Mouse (Mus musculus): ENCODE measurements around the gene Casq2. TPM values are rescaled to one million over a fixed set of nuclear protein-coding genes. Genes with fewer than 3 reads are reported as not detected.
A peak's percentile ranks its signal among the peaks of the same experiment; 100 is the strongest.

The Casq2 gene
- polyA plus RNA-seq, 1 experiment from 2014 or later, result 105 TPM

DNA sequence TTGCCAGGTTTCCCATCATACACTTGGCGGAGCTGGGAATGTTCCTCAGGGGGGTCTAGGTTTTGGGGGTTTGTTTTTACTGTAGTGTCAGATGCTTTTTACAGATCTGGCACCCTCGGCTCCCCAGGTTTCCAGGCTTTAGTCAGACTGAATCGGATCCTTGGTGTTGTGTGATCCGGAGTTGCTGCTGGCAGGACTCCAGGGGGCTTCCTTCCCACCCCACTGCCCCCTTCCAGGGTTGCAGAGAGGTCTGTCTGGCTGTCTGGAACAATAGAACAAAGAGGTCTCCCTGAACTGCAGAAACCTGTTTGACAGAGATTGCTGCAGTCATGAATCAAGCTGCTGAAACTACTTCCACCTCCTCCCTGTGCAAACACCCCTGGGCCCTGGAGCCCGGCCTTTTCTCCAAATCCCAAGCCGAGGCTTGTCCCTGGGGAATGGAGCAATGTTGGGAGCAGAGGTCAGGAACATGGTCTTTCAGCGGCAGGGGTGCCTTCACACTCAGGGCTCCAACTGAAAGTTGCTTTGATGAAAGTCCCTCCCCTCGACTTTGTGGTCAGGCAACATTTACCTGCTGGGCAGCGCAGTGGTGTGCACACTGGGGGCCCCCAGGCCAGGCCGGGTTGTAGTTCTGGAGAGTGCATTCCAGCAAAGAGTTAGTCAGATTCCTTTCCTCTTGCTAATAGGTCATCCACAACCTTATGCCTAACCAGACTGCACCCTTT lies 49.3 kb downstream of the Casq2 start:
- Histone ChIP-seq H3K9ac (peak overlapping the region; percentile 25; the same call in 1 of the 2 replicates), H3K4me2 (no peak overlapping the region), H3K4me3 (no peak overlapping the region), H3K27me3 (replicated peaks) (peaks cover 2% of the 10 kb centered on the region; the same call in 1 of the 2 replicates), H3K36me3 (no peaks in the 10 kb centered on the region), H3K4me1 (replicated peaks) (peaks cover 20% of the 10 kb centered on the region), H3K27ac (ENCODE audit: poor library complexity, severe bottlenecking) (peak overlapping the region; percentile 17), H3K9me3 (replicated peaks) (no peaks in the 10 kb centered on the region)
- 27% methylated on average over 10 of the region's 10 CpGs for WGBS
- 0 out of 2 replicates have a peak, but pooled peaks have one; percentile 7 for ATAC-seq (ENCODE audit: insufficient number of reproducible peaks, low FRiP score)

DNA sequence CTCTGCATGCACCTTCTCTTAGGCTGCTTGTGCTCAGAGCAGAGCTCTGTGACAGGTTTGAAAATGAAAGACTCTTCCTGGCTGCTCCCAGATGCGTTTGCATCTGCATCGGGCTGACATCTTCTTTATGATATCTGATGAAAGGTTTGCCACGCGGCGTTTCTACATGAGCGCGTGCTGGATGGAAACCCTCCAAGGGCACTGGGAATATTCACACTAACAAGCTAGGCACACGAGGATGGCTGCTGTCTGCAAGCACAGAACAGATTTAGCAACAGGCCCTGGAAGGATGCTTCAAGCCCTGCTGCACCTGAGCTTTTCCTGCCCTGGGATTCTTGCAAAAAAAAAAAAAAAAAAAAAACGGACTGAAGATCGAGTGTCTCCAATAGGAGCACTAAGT lies 50.9 kb downstream of the Casq2 start:
- Histone ChIP-seq H3K9me3 (replicated peaks) (no peaks in the 10 kb centered on the region), H3K27me3 (replicated peaks) (peaks cover 2% of the 10 kb centered on the region; the same call in 1 of the 2 replicates), H3K36me3 (no peaks in the 10 kb centered on the region), H3K4me2 (no peak overlapping the region), H3K4me1 (replicated peaks) (peaks cover 17% of the 10 kb centered on the region), H3K9ac (no peak overlapping the region), H3K27ac (ENCODE audit: poor library complexity, severe bottlenecking) (no peak overlapping the region), H3K4me3 (no peak overlapping the region)
- ATAC-seq (ENCODE audit: insufficient number of reproducible peaks, low FRiP score), result no peak
- WGBS, result 77% methylated on average over 10 of the region's 10 CpGs

DNA sequence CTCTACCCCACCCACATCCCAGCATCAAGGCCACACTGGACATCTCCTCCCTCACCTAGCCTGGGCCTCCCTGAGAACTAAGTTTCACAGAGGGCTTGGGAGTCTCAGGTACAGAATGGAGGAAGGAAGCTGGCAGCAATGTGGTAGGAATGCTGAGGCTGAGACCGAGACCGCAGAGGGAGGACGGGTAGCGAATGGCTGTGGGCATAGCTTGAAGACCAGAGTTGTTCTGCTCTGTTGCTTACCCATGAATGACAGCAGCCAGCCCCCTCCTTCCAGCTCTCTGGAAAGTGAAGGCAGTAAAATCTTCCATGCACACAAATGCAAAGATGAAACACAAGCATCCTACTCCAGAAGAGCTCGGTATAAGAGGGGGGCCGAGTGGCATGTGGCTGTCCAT lies 52.7 kb downstream of the Casq2 start:
- Histone ChIP-seq H3K4me3 (no peak overlapping the region), H3K27me3 (replicated peaks) (peaks cover 2% of the 10 kb centered on the region; the same call in 1 of the 2 replicates), H3K9ac (no peak overlapping the region), H3K4me2 (no peak overlapping the region), H3K4me1 (replicated peaks) (peaks cover 24% of the 10 kb centered on the region), H3K27ac (ENCODE audit: poor library complexity, severe bottlenecking) (no peak overlapping the region), H3K36me3 (peaks cover under 1% of the 10 kb centered on the region; the same call in 1 of the 2 replicates), H3K9me3 (replicated peaks) (no peaks in the 10 kb centered on the region)
- 86% methylated on average over 6 of the region's 6 CpGs for WGBS
- ATAC-seq (ENCODE audit: insufficient number of reproducible peaks, low FRiP score), result no peak

DNA sequence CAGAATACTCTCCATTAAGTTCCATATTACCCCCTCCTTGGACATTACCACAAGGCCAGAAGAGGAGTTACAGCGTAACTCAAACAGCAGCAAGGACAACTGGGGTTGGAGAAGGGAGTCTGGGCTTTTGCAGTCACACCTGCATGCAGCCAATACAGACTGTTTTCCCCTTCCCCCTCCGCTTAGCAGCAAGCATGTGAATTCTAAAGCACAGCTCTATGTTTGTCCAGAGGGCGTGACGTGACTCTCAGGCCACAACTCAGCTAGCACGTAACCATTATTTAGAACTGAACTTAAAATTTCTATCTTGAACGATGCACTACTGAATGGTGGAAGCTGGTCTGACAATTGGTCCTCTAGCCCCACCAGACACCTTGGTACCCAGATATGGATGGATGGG lies 54.4 kb downstream of the Casq2 start:
- no peaks in the 10 kb centered on the region for H3K9me3 ChIP-seq (replicated peaks)
- H3K4me3 ChIP-seq, result no peak overlapping the region
- peaks cover 4% of the 10 kb centered on the region; the same call in 1 of the 2 replicates for H3K36me3 ChIP-seq
- no peak for ATAC-seq (ENCODE audit: insufficient number of reproducible peaks, low FRiP score)
- H3K27me3 ChIP-seq (replicated peaks), result peaks cover 2% of the 10 kb centered on the region; the same call in 1 of the 2 replicates
- WGBS, result 86% methylated on average over 6 of the region's 6 CpGs
- H3K4me1 ChIP-seq (replicated peaks), result peaks cover 30% of the 10 kb centered on the region
- no peak overlapping the region for H3K4me2 ChIP-seq
- H3K9ac ChIP-seq, result no peak overlapping the region
- H3K27ac ChIP-seq (ENCODE audit: poor library complexity, severe bottlenecking), result no peak overlapping the region

DNA sequence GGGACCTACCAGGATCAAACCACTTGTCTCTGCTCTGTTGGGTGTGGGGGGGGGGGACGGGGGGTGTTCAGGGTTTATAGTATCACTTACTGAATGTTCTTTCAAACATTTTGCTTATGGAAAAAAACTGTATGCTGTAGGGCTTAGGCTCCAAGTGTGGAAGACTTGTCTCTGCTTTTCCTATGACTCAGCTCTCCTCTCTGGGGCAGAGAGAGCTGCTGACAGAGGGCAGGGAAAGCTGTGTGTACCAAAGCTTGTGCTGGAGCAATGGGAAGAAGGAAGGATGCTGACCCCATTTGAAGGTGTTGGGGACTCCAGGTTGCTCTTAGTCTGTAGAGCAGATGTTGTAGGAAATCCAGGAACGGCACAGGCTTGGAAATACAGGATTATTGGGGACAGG lies 55.2 kb downstream of the Casq2 start:
- H3K9me3 ChIP-seq (replicated peaks), result no peaks in the 10 kb centered on the region
- no peak overlapping the region for H3K9ac ChIP-seq
- WGBS, result 75% methylated on average over 2 of the region's 2 CpGs
- H3K4me3 ChIP-seq, result no peak overlapping the region
- peaks cover 25% of the 10 kb centered on the region for H3K4me1 ChIP-seq (replicated peaks)
- H3K27me3 ChIP-seq (replicated peaks), result peaks cover 2% of the 10 kb centered on the region; the same call in 1 of the 2 replicates
- no peak for ATAC-seq (ENCODE audit: insufficient number of reproducible peaks, low FRiP score)
- H3K36me3 ChIP-seq, result peaks cover 4% of the 10 kb centered on the region; the same call in 1 of the 2 replicates
- no peak overlapping the region; the same call in 1 of the 2 replicates for H3K27ac ChIP-seq (ENCODE audit: poor library complexity, severe bottlenecking)
- H3K4me2 ChIP-seq, result no peak overlapping the region

DNA sequence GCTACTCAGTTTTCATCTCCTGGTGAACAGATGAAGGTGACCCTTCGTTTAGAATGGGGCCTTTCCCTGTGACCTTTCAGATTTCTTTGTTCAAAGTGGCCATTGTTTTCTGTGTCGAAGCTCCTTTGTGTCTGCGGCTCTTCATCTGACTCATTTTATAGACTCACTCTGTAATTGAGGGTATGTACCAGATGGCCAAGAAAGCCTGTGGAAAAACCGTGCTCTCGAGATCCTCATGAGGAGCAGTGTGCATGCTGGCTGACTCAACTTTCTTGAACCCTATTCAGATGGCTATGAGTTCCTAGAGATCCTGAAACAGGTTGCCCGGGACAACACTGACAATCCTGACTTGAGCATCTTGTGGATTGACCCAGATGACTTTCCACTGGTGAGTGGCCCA lies 55.7 kb downstream of the Casq2 start:
- no peak overlapping the region for H3K4me3 ChIP-seq
- no peak overlapping the region for H3K9ac ChIP-seq
- H3K4me2 ChIP-seq, result no peak overlapping the region
- no peaks in the 10 kb centered on the region for H3K9me3 ChIP-seq (replicated peaks)
- no peak for ATAC-seq (ENCODE audit: insufficient number of reproducible peaks, low FRiP score)
- 76% methylated on average over 6 of the region's 6 CpGs for WGBS
- peaks cover 4% of the 10 kb centered on the region; the same call in 1 of the 2 replicates for H3K36me3 ChIP-seq
- peaks cover 2% of the 10 kb centered on the region; the same call in 1 of the 2 replicates for H3K27me3 ChIP-seq (replicated peaks)
- H3K27ac ChIP-seq (ENCODE audit: poor library complexity, severe bottlenecking), result no peak overlapping the region
- peaks cover 26% of the 10 kb centered on the region for H3K4me1 ChIP-seq (replicated peaks)

DNA sequence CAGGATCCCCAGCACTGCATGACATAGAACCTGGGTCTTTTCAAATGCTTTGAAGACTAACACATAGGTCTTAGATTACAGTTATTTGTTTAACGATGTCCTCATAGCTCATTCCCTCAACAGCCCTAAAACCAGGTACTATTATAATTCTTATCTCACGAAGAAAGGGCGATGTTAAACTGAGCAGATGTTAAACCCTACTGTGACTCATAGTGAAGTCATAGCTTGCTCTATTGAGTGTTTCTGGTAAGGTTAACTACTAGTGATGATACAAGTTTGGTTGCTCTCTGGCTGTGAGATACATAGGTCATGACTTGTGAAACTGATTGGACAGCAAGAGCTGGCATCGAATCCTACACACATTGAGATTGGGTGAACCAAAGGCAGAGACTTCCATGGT lies 56.7 kb downstream of the Casq2 start:
- WGBS, result 81% methylated on average over 4 of the region's 4 CpGs

DNA sequence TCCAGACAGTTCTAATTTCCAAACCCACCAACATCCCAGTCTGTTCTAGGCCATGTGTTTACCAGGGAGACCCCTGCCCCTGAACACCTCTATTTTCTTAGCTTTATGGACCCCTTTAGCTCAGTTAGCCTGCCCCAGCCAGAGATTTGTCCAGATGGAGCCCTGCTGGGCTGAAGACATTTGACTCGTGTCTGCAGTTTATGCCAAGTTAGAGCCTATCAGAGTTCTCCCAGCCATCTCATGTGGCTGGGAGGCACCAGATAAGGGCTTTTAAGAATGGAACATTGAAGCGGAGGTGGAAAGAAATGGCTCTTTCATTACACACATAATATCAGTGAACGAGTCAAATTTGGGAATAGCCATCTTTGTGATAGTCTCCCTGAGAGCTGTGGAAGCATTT lies 57.3 kb downstream of the Casq2 start:
- Histone ChIP-seq H3K36me3 (peaks cover 4% of the 10 kb centered on the region; the same call in 1 of the 2 replicates), H3K9me3 (replicated peaks) (no peaks in the 10 kb centered on the region), H3K27ac (ENCODE audit: poor library complexity, severe bottlenecking) (peak overlapping the region; percentile 13; the same call in 1 of the 2 replicates), H3K9ac (no peak overlapping the region), H3K4me1 (replicated peaks) (peaks cover 37% of the 10 kb centered on the region), H3K4me3 (no peak overlapping the region), H3K27me3 (replicated peaks) (no peaks in the 10 kb centered on the region), H3K4me2 (no peak overlapping the region)
- peak; percentile 54; the same call in 1 of the 2 replicates for ATAC-seq (ENCODE audit: insufficient number of reproducible peaks, low FRiP score)
- 34% methylated on average over 3 of the region's 3 CpGs for WGBS

More for the DNA sequence above, 56.7 kb downstream of the Casq2 start:
- peaks cover 2% of the 10 kb centered on the region; the same call in 1 of the 2 replicates for H3K27me3 ChIP-seq (replicated peaks)
- no peak overlapping the region for H3K9ac ChIP-seq
- H3K4me3 ChIP-seq, result no peak overlapping the region
- H3K9me3 ChIP-seq (replicated peaks), result no peaks in the 10 kb centered on the region
- H3K36me3 ChIP-seq, result peaks cover 4% of the 10 kb centered on the region; the same call in 1 of the 2 replicates
- 0 out of 2 replicates have a peak overlapping the region, but pooled peaks have one; percentile 13 for H3K27ac ChIP-seq (ENCODE audit: poor library complexity, severe bottlenecking)
- ATAC-seq (ENCODE audit: insufficient number of reproducible peaks, low FRiP score), result no peak
- H3K4me2 ChIP-seq, result no peak overlapping the region
- H3K4me1 ChIP-seq (replicated peaks), result peaks cover 34% of the 10 kb centered on the region

DNA sequence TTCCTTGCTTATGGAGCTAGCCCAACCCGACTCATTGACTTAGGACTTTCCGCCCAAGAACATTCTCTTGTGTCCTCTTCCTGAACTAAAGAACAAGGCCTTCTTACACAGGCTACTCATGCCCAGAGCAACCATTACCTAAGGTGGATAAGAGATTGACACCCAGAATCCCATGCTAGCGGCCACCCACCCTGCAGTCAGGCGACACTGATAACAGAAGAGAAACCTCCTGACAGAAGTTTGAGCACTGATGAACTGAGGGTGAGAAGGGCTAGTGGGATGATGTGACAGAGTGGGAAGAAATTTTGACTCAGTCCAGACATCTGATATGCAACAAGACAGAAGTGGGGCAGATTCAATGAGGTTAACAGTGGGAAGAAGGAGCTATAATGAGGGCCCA lies 58.2 kb downstream of the Casq2 start:
- Histone ChIP-seq H3K9me3 (replicated peaks) (no peaks in the 10 kb centered on the region), H3K36me3 (peaks cover 4% of the 10 kb centered on the region; the same call in 1 of the 2 replicates), H3K4me2 (no peak overlapping the region), H3K27ac (ENCODE audit: poor library complexity, severe bottlenecking) (peak overlapping the region; percentile 51), H3K9ac (no peak overlapping the region), H3K27me3 (replicated peaks) (no peaks in the 10 kb centered on the region), H3K4me3 (no peak overlapping the region), H3K4me1 (replicated peaks) (peaks cover 39% of the 10 kb centered on the region)
- 0 out of 2 replicates have a peak, but pooled peaks have one; percentile 63 for ATAC-seq (ENCODE audit: insufficient number of reproducible peaks, low FRiP score)
- WGBS, result 73% methylated on average over 4 of the region's 4 CpGs

DNA sequence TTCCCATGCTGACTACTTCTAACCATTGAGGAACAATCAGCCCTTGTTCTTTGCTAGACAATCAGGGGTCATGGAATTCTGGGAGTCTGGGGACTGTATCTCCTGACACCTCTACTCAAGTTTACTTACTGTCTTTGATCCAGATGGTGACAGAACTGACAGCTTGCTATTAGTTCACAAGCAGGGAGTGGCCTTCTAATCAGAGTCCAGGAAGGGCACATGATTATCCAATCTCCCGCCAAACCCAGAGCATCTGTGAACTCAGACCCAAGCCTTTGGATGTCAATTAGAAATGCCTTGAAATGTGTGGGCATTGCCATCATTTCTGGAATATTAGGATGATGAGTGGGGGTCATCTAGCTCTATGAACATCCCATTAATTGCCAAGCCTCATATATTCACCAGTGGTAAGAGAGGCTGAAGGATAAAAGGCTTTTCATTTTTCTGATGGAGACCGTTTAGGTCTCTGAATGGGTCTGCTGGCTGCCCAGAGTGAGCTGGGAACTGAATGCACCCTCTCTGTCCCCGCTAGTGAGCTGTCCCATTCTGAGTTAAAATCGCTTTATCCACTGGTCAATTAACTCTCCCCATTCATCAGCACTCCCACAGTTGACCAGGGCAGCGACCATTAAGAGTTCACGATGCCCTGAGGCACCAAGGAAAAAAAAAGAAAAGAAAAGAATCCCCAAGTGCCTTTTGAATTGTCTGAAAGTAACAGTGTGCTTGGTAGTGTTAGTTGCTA lies 59.6 kb downstream of the Casq2 start:
- Histone ChIP-seq H3K4me3 (no peak overlapping the region), H3K36me3 (peaks cover 4% of the 10 kb centered on the region; the same call in 1 of the 2 replicates), H3K9me3 (replicated peaks) (no peaks in the 10 kb centered on the region), H3K27me3 (replicated peaks) (no peaks in the 10 kb centered on the region), H3K4me2 (no peak overlapping the region), H3K27ac (ENCODE audit: poor library complexity, severe bottlenecking) (no peak overlapping the region), H3K4me1 (replicated peaks) (peaks cover 45% of the 10 kb centered on the region), H3K9ac (no peak overlapping the region)
- no peak for ATAC-seq (ENCODE audit: insufficient number of reproducible peaks, low FRiP score)
- 59% methylated on average over 6 of the region's 6 CpGs for WGBS

DNA sequence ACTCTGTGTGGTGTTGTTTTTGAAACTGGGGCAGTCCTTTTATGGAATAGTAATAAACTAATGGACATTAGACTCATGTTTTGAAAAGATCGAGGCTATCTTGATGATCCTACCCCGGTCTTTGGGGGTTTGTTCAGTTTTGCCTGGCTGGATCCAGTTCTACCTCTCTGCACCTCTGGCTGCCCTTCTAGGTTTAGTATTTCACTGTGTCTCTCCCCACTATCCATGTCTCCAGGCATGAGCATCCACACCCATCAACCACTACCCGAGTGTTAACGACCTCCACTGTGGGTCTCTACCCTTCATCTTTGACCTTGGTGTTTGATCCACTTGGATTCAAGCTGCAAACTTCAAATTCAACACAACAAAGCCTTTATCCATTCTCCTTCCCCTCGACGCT lies 60.2 kb downstream of the Casq2 start:
- WGBS, result 82% methylated on average over 6 of the region's 6 CpGs
- H3K9ac ChIP-seq, result no peak overlapping the region
- H3K4me3 ChIP-seq, result no peak overlapping the region
- H3K4me2 ChIP-seq, result no peak overlapping the region
- H3K27me3 ChIP-seq (replicated peaks), result no peaks in the 10 kb centered on the region
- peaks cover 4% of the 10 kb centered on the region; the same call in 1 of the 2 replicates for H3K36me3 ChIP-seq
- no peaks in the 10 kb centered on the region for H3K9me3 ChIP-seq (replicated peaks)
- no peak overlapping the region for H3K27ac ChIP-seq (ENCODE audit: poor library complexity, severe bottlenecking)
- peaks cover 45% of the 10 kb centered on the region for H3K4me1 ChIP-seq (replicated peaks)
- ATAC-seq (ENCODE audit: insufficient number of reproducible peaks, low FRiP score), result no peak
